Mouse (Mus musculus): ENCODE results near the gene Luc7l. TPM values are rescaled to one million over a fixed set of nuclear protein-coding genes. Genes with fewer than 3 reads are reported as not detected.

Gene Luc7l
- 147 TPM for polyA plus RNA-seq (2017; shearing (Covaris generic))

DNA sequence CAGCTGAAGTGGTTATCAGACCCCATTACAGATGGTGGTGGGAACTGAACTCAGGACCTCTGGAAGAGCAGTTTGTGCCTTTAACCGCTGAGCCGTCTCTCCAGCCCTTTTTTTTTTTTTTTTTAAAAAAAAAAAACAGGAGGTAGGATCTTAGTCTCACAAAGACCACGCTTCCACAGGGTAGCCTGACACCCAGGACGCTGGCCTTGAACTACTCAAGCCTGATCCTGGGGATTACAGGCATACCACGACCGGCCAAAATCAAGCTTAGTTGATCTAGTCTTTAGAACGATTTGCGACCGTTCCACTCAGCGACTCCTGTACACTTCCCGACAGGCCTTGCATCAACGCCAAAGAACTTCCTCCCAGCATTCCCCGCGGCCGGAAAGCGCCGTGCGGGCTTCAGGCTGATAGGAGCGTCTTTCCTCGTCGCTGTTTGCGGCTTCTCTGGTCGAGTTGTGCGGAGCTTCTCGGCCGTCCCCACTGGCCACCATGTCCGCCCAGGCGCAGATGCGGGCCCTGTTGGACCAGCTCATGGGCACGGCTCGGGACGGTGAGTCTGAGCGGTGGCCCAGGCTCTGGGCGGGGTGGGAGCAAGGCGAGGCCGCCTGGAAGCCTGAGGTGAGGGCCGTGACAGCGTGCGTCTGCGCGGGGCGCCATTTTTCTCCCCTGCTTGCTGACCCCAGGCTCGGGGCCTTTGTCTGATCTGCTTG is at the start of gene Luc7l:
Luc7l (plus strand) TSS at position 358 of the 713 bp plus-strand sequence.

DNA sequence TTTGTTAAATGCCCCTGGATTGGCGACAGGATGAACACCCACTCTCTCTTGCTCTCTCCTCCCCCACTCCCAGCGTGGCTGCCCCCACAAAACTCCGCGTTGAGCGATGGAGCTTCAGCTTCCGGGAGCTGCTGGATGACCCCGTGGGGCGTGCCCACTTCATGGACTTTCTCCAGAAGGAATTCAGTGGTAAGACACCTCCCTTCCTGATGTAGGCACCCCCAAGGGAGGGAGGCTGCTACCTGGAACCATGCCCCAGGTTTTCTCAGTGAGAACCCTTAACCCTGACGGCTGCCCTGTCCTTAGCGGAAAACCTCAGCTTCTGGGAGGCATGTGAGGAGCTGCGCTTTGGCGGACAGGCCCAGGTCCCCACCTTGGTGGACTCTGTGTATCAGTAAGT is 45.0 kb upstream of the Luc7l start, which contains the start of gene Arhgdig:
Arhgdig (minus strand) TSS at position 101 of the 400 bp plus-strand sequence.

DNA sequence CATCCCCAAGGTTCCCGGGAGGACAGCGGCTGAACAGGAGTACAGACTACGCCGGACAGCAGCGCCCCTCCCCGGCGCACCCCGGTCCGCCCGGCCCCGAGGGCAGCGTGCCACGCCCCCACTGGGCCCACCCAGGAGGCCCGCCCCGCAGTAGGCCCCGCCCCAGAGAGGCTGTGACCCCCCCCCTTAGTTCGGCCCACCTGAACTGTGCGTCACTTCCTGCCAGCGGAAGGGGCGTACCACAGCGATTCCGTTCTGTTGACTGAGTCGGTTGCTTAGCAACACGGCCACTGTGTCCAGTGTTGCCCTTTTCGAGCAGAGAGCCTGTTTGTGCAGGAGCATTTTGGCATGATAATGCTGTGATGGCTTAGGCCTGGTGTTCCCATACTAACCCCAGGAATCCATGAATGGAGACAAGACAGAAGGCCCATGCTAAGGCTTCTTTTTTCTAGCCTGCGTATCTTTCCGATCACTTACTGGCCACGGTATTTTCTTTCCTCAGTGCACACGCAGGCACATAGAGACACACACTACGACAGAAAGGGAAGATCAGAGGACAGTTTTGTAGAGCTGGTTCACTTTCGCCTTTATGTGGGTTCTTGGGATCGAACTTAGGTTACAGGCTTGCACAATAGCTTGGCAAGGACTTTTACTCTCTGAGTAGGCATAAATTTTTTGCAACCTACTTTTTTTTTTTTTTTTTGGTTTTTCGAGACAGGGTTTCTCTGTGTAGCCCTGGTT is 8.4 kb upstream of the Luc7l start, which contains the start of gene Fam234a:
Fam234a (minus strand) TSS at position 142 of the 741 bp plus-strand sequence.

Other genes starting within 250 kb of the Luc7l start
- gene Rab11fip3, start 183.3 kb upstream of the Luc7l start, polyA plus RNA-seq (2017; shearing (Covaris generic)): 20.2 TPM
- gene Decr2, start 162.6 kb upstream of the Luc7l start, polyA plus RNA-seq (2017; shearing (Covaris generic)): 20.8 TPM
- 16.4 TPM for gene Nme4, start 157.3 kb upstream of the Luc7l start, polyA plus RNA-seq (2017; shearing (Covaris generic))
- gene Tmem8, start 139.6 kb upstream of the Luc7l start, polyA plus RNA-seq (2017; shearing (Covaris generic)): 35.2 TPM
- 42.2 TPM for gene Mrpl28, start 129.4 kb upstream of the Luc7l start, polyA plus RNA-seq (2017; shearing (Covaris generic))
- 119 TPM for gene Axin1, start 114.2 kb upstream of the Luc7l start, polyA plus RNA-seq (2017; shearing (Covaris generic))
- gene Pdia2, start 53.8 kb upstream of the Luc7l start, polyA plus RNA-seq (2017; shearing (Covaris generic)): not detected
- gene Rgs11, start 49.9 kb upstream of the Luc7l start, polyA plus RNA-seq (2017; shearing (Covaris generic)): 17.1 TPM
- gene Arhgdig, start 45.1 kb upstream of the Luc7l start, polyA plus RNA-seq (2017; shearing (Covaris generic)): not detected
- gene Fam234a, start 8.7 kb upstream of the Luc7l start, polyA plus RNA-seq (2017; shearing (Covaris generic)): 19.8 TPM
- not detected for gene Neurl1b, start 161.9 kb downstream of the Luc7l start, polyA plus RNA-seq (2017; shearing (Covaris generic))